Mouse (Mus musculus): ENCODE results near the gene Nceh1.

Gene Nceh1

DNA sequence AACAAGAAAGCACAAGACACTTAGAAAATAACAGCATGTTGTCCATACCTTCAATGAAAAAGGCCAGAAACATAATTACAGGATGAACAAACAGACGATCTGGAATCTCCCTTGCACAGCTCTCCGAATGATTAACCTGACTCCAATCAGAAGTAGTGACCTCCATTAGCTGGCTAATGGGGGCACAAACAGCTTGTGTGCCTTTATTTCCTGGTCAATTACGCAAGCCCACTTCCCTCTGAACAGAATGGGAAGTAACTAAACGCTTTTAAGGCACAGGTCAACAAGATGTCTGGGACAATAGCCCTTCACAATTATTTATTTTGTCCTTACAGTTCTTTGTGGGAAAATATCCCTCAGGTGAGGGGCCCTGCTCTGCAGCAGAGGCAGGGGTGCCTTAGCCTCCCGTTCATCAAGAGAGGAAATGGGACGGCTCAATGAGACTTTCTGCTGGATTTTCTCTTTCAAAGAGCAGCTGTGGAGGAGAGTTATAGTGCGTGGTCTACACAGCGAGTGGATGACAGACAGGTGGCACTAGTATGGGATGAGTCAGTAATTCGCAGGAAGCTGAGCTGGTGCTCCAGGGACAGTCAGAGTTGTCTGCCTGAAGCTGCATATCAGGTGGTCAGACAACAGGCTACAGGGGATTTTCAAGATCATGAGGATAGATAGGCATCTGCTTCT is 119.7 kb downstream of the Nceh1 start:
- in situ Hi-C loops (cut with MboI; ENCODE audit: low pct_unique_long_range_greater_than_20kb in 1 of 2, low sequenced_read_pairs in 2 of 2, unreplicated experiment in 1 of 2), result no loop called here

DNA sequence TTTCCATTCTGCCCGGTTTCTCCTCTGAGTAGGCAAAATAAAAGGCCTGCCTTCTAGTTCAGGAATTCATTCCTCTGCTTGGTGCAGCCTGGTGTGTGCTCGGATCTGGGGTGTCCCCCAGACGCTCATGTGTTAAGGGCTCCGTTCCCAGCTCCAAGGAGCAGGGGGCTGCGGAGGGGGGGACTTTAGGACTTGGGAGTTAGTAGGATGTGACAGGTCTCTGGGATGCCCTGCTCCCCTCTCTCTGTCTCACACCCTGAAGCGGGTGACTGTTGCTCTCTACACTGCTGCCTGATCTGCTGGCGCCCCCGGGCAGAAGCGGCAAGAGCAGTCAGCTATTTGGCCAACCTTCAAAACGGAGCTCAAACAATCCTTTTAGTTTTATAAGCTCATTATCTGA is 124.0 kb downstream of the Nceh1 start:
- in situ Hi-C loops (cut with MboI; ENCODE audit: low pct_unique_long_range_greater_than_20kb in 1 of 2, low sequenced_read_pairs in 2 of 2, unreplicated experiment in 1 of 2), result no loop called here

DNA sequence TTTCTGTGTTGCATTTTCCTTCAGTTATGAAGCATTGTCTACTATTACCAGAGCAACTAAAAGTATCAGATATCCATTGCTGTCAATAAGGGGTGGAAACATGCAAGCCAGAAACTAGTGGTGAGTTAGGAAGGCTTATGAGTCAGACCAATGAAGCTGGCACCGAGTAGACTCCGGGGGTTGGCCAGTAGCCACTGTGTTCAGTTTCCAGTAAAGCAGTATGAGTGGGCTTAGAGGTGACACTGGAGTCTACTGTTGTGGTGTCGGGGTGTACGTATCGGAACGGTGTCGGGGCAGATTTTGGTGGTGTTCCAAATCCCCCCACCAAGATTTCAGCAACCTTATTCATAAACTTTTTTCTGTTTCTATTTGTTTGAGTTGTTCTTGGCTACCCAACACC is 128.2 kb downstream of the Nceh1 start:
- in situ Hi-C loops (cut with MboI; ENCODE audit: low pct_unique_long_range_greater_than_20kb in 1 of 2, low sequenced_read_pairs in 2 of 2, unreplicated experiment in 1 of 2), result no loop called here

DNA sequence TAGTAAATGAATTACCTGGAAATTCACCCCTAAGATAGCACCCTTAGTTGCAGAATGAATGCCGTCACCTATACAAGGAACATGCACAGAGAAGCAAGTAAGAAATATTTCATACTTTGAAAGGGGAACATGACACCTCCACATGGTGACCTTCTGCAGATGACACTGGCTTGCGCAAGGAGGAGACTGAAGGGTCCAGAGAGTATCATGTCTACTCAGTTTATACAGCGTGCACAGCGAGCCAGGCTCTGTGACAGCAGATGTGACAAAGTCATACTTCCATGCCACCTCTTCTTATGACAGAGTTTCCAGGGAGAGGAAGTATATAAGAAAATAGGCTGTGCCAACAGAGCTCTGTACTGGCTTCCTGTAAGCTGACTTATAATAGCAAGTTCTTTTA is 128.7 kb downstream of the Nceh1 start:
- in situ Hi-C loops (cut with MboI; ENCODE audit: low pct_unique_long_range_greater_than_20kb in 1 of 2, low sequenced_read_pairs in 2 of 2, unreplicated experiment in 1 of 2), result no loop called here

DNA sequence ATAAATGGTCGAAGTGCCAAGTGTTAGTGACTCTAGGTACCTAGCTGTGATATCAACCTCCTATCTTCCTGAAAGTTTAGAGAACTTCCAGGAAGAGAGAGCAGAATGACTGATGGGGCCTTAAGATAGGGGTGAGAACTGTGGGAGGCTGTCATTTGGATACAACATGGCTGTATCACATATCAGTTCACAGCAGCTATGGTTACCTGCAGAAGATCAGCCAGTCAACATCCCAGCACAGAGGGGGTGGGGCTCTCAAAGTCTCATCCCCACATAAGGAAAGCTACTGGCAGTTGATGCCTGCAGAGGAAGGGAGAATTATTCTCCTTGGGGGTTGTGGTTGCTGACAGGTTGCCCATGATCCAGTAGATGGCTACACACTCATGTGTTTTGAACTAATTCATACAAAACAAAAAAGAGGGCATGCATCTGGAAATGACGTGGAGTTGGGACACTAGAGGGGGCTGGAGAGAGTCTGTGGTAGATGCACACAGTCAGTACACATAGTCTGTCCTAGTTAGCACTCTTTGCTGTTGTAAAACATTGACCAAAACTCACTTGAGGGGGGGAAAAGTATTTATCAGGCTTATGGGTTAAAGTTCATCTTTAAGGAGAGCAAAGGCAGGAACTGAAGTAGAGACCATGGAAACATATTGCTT is 131.9 kb downstream of the Nceh1 start:
- in situ Hi-C loops (cut with MboI; ENCODE audit: low pct_unique_long_range_greater_than_20kb in 1 of 2, low sequenced_read_pairs in 2 of 2, unreplicated experiment in 1 of 2), result no loop called here

DNA sequence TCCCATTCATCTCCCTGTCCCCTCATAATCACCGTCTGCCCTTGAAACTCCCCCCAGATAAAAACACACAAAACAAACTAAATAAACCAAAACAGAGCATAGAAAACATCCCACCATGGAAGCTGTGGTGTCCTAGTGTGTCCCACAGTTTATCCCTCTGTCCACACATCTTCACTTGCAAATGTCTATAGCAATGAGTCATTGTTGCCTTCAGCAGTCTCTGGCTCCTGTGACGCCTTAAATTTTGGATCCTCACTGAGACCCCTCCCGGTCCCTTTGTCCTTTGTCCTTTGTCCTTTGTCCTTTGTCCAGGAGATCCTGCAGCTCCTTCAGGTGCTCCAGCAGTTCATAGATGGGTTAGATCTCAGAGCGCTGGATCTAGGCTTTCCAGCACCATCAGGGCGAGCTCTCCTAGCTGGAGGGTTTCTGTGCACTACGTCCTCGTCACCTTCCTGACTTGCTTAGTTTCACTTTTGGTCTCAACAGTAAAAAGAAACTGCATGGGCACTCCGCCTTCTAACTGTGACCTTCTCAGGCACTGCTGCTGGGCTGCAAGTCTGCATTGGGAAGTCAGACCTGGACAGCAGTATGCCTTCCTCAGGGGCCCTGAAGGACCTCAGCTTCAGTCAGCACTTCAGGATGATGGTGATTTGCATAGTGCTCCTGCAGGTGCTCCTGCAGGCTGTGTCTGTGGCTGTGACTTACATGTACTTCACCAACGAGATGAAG is 134.0 kb downstream of the Nceh1 start, which contains the start of gene Tnfsf10:
Tnfsf10 (plus strand) TSS at position 470 of the 729 bp plus-strand sequence.
- in situ Hi-C loops (cut with MboI; ENCODE audit: low pct_unique_long_range_greater_than_20kb in 1 of 2, low sequenced_read_pairs in 2 of 2, unreplicated experiment in 1 of 2), result no loop called here

DNA sequence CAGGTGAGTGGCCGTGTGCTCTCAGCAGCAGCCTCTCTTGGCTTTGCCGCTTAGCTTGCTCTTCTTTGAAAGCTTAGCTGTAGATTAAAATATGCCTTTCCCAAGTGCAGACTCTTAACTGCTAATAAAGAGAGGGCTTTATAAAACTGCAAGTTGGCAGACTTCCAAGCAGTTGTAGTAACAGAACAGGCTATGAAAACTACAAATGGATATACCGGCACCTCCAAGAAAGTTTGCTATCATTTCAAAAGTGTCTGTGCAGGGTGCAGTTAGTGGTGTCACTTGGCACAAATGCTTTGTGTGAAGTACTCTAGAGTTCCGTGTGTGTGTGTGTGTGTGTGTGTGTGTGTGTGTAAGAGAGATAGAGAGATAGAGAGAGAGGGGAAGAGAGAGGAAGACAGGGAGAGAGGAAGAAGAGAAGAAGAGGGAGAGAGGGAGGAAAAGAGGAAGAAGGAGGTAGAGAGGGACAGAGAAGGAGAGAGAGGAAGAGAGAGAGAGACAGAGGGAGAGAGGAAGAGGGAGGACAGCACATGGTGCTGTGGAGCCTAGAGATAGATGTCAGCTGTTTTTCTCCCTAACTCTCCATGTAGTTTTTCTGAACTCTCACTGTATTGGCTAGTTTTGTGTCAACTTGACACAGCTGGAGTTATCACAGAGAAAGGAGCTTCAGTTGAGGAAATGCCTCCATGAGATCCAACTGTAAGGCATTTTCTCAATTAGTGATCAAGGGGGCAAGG is 134.7 kb downstream of the Nceh1 start:
- in situ Hi-C loops (cut with MboI; ENCODE audit: low pct_unique_long_range_greater_than_20kb in 1 of 2, low sequenced_read_pairs in 2 of 2, unreplicated experiment in 1 of 2), result no loop called here

DNA sequence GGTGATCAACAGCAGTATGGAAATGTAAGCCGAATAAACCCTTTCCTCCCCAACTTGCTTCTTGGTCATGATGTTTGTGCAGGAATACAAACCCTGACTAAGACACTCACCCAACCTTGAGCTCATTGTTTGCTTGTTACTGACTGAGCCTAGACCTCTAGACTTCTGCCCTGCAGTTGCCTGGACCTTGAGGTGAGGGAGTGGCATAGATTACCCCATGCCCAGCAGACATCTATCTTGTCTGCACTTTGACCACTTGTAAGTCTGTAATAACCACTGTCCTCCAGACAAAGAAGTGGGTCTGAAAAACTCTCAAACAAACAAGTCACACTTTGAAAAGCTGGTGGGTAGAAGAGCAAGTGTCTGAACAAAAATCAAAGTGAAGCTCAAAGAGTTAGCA is 136.9 kb downstream of the Nceh1 start:
- in situ Hi-C loops (cut with MboI; ENCODE audit: low pct_unique_long_range_greater_than_20kb in 1 of 2, low sequenced_read_pairs in 2 of 2, unreplicated experiment in 1 of 2), result no loop called here

DNA sequence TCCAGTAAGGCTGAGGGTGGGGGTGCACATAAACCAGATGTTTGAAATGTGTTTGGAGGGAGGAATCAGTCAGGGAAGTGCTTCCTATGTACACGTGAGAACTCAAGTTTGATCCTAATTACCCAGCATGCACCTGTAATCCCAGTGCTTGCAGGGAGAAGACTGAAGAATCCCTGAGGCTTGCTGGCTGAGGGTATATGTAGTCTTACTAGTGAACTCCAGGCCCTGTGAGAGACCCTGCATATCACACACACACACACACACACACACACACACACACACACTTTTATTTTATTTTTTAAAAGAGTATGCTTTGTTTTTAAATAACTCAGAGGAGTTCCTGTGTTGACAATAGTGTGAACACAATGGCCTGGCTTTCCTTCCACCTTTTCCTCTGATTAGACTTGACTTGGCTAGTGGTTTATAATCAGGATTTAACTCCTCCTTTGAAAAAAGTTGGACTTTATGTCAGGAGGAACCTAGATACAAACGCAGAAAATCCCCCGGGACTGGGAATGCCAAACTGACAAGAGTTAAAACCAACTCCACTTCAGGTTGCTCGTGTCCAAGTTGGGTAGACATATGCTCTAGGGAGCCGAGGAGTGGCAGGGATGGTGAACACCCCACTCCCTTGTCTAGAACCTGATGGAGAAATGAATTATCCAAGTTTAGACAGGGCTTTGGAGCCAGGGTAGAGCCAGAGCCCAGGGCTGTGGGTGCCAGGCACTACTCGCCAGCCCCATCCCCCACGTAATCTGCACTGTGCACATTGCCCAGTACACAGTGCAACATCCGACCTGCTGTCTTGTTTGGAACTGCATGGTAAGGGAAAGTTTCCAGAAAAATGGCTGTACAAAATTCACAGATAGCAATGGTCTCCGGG is 138.1 kb downstream of the Nceh1 start:
- in situ Hi-C loops (cut with MboI; ENCODE audit: low pct_unique_long_range_greater_than_20kb in 1 of 2, low sequenced_read_pairs in 2 of 2, unreplicated experiment in 1 of 2), result no loop called here

DNA sequence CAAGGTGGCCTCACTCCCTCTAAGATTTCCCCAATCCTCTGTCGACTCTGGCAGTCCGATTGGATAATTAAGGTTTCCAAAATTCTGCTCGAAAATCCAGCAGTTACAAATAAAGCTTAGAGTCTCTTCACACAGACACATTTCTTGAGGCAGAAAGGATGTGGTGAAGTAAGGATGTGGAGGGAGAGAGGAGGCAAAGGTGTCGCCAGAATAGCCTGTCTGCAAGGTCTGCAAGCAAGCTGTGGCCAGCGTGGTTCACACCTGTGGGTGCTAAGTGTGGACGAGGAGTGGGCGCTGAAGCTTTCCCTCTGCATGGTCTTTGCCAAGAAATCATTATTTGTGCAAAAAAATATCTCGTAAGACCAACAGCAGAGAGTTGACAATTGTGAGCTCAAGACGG is 139.8 kb downstream of the Nceh1 start:
- in situ Hi-C loops (cut with MboI; ENCODE audit: low pct_unique_long_range_greater_than_20kb in 1 of 2, low sequenced_read_pairs in 2 of 2, unreplicated experiment in 1 of 2), result no loop called here

DNA sequence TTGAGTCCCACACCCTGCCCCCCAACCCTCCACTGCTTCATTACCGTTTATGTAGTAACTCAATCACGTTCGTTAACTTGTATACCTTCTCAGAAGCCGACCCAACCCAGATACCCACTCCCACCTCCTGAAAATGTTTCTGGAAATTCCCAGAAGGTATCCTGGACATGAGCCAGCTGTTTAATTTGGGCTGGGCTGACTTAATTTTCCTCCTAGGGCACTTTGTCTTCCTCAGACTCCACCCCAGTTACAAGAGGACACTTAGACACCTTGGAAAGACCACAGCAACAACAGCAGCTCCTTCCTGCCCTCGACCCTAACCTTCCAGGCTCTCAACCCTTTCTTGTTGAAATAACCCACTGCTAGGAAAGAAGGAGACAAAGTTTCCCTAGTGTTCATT is 140.8 kb downstream of the Nceh1 start:
- in situ Hi-C loops (cut with MboI; ENCODE audit: low pct_unique_long_range_greater_than_20kb in 1 of 2, low sequenced_read_pairs in 2 of 2, unreplicated experiment in 1 of 2), result no loop called here

DNA sequence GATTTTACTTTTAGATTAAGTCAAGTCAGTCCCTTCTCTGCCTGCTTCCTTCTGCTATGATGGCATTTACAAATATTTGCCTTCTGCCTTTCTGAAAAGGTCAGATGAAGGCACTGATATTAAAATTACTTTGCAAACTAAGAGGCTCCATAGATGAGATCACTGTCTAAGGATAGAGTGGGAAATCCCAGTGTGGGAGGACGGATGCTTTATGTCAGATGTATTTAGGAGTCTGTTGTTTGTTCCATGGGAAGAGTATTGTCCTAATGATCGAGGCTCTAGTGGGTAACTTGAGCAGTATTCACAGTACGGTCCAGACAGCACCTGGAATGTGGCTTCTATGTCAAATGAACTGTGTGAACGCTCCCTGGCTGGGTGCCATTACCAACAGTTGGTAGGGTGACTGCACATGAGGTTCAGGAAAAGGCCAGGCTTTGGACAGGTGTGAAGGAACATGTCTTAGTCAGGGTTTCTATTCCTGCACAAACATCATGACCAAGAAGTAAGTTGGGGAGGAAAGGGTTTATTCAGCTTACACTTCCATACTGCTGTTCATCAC is 143.9 kb downstream of the Nceh1 start:
- in situ Hi-C loops (cut with MboI; ENCODE audit: low pct_unique_long_range_greater_than_20kb in 1 of 2, low sequenced_read_pairs in 2 of 2, unreplicated experiment in 1 of 2), result no loop called here

DNA sequence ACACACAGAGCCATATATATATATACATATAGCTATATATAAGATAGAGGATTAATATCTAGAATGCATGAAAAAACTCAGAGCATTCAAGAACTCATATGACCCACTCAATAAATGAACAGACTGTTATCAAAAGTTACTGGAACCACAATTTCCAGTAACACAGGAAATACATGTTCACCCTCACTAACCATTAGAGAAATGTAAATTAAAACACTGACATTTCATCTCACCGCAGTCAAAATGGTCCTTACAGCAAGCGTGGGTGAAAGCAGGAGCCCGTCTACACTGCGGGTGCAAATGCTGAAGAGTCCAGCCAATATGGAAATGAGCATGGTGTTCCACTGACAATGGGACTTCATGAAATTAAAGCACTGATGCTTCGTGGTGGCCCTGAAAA is 147.9 kb downstream of the Nceh1 start:
- in situ Hi-C loops (cut with MboI; ENCODE audit: low pct_unique_long_range_greater_than_20kb in 1 of 2, low sequenced_read_pairs in 2 of 2, unreplicated experiment in 1 of 2), result no loop called here

All from mouse embryonic stem cell (cell line).